Mouse (Mus musculus) ES-E14 (cell line): ENCODE data around the gene Rims4.

Source experiments
- CHD2 ChIP-seq: IDR thresholded peaks from 2 replicates; pipeline ENCODE4 v1.6.1; 2014; ENCODE audit warnings: mild to moderate bottlenecking, low read depth, low read length, inconsistent platforms
- HCFC1 ChIP-seq: IDR thresholded peaks from 2 replicates; pipeline ENCODE4 v1.6.1; 2012; ENCODE audit warnings: low read length, inconsistent platforms, borderline replicate concordance; ENCODE audit not compliant: insufficient read depth
- MAFK ChIP-seq: IDR thresholded peaks from 2 replicates; pipeline ENCODE4 v1.6.1; 2014; ENCODE audit warnings: mild to moderate bottlenecking, low read depth, low read length, inconsistent platforms; ENCODE audit not compliant: insufficient read depth
- ZC3H11A ChIP-seq: IDR thresholded peaks from 2 replicates; pipeline ENCODE4 v1.6.1; 2012; ENCODE audit warnings: low read depth, mild to moderate bottlenecking, inconsistent platforms, low read length, borderline replicate concordance
- ZNF384 ChIP-seq: IDR thresholded peaks from 2 replicates; pipeline ENCODE4 v1.6.1; 2012; ENCODE audit warnings: low read depth, low read length, inconsistent platforms

- TF ChIP-seq HCFC1 (no peak), CHD2 (no peak), MAFK (no peak), ZC3H11A (no peak; the same call in 1 of the 2 replicates), ZNF384 (no peak)
Measured at GRCm38 (mm10) chr2:163951770-163952169, 33.3 kb upstream of the Rims4 start.
